Mouse (Mus musculus): ENCODE data around the gene Akap7.
A peak's percentile ranks its signal among the peaks of the same experiment; 100 is the strongest.

Akap7 gene

GRCm38 (mm10) chr10:25296657-25297369 lies 10.9 kb downstream of the Akap7 start:
- peak; percentile 77 for DNase-seq

DNA sequence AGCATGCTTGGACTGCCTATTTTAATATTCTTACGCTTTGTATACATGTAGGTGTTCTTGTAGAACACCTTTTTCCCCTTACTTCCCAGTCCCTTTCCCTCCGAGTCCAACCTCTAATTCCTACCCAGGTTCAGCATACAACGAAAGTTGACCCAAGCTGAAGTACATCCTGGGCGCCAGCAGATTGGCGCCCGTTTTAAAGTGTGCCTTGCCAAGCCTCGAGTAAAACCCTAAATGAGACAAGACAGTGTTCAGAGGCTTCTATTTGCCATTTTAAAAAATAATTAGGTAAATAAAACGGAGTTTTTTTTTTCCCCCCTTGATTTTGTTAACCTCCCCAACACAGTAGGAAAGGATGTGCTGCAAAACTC lies 11.4 kb downstream of the Akap7 start:
- DNase-seq: no peak

- peak; percentile 35 for DNase-seq
These were observed 11.8 kb downstream of the Akap7 start for GRCm38 (mm10) chr10:25295836-25296235.

DNA sequence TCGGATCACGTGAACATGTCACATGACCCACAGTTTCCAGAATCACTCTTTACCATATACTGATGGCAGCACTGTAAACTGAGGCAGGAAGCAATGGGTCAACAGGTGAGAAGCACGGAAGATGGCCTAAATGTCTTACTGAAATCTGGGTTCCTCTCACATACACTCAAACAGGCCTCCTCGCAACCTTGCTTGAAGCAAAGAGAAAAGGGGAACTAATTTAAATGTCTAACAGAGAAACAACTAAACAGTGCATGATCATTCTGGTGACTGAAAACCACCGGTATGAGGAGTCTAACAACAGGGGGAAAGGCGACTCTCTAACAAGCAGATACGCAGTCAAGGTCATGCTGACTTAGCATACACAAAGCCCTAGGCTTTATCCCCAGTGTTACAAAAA lies 12.7 kb downstream of the Akap7 start:
- DNase-seq: no peak

GRCm38 (mm10) chr10:25293796-25294195 lies 13.9 kb downstream of the Akap7 start:
- no peak for DNase-seq

GRCm38 (mm10) chr10:25291053-25291452 lies 16.6 kb downstream of the Akap7 start:
- no peak for DNase-seq

- DNase-seq: no peak
These were observed 22.4 kb downstream of the Akap7 start for GRCm38 (mm10) chr10:25285100-25285811.

- DNase-seq: no peak
These were observed 23.1 kb downstream of the Akap7 start for GRCm38 (mm10) chr10:25284427-25285099.

DNA sequence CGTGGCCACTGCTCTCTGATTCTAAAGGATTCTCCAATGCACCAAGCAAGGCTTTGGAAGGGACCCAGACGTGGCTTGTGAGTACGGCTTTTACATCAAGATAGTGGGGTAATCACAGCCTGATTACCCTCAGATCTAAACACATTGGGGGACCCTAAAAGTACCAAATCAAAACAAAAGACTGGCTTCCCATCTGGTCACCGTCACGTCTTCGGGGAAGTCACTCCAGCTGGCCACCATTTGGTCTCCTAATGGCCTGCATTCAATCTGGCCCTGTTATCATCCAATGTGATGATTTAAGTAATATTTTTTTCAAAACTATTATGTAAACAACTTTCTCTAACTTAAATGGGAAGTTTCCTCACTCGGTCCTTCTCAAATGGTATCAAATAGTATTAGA lies 24.3 kb downstream of the Akap7 start:
- no peak for DNase-seq

GRCm38 (mm10) chr10:25280141-25280540 lies 27.5 kb downstream of the Akap7 start:
- DNase-seq: peak; percentile 7

- DNase-seq: no peak
These were observed 28.3 kb downstream of the Akap7 start for GRCm38 (mm10) chr10:25279406-25279805.

DNA sequence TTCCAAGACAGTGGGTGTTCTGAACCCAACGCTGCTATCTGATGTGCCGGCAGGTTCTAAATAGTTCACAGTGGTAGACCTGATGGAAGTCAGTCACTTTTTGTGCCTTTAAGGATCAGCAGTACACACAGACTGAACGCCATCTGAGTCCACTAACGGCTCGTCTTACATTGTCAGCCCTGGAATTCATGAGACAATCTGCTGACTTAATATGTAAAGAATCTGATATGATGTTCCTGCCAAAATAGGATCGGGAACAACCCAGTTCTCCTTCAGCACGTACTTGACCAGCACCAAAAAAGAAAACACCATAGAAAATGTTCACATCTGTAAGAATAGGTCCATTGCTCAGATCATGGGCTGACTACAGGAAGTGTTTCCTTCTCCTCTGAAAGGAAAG lies 32.2 kb downstream of the Akap7 start:
- DNase-seq: no peak

GRCm38 (mm10) chr10:25274621-25275330 lies 32.9 kb downstream of the Akap7 start:
- no peak for DNase-seq

DNA sequence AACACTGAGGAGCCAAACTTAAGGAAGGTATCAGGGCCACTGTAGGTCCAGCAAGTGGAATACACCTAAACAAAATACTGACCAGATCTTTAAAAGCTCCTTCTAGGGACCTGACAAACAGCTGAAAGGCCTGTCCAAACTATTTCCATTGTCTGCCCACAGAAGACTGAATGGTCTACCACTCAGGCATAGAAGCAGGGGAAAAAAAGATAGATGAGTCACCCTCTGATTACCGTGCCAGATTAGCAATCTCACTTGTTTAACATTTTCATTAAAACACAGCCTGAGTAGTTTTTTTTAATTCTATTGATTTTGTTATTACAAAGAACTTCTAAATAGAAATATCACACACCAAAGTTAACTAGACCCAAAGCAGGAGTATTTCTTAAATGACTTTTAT lies 33.9 kb downstream of the Akap7 start:
- no peak for DNase-seq

- DNase-seq: no peak
These were observed 35.9 kb downstream of the Akap7 start for GRCm38 (mm10) chr10:25271756-25272155.

GRCm38 (mm10) chr10:25271207-25271606 lies 36.5 kb downstream of the Akap7 start:
- no peak for DNase-seq

GRCm38 (mm10) chr10:25268476-25269351 lies 39.0 kb downstream of the Akap7 start:
- peak; percentile 27 for DNase-seq

GRCm38 (mm10) chr10:25261176-25261575 lies 46.5 kb downstream of the Akap7 start:
- no peak for DNase-seq

DNA sequence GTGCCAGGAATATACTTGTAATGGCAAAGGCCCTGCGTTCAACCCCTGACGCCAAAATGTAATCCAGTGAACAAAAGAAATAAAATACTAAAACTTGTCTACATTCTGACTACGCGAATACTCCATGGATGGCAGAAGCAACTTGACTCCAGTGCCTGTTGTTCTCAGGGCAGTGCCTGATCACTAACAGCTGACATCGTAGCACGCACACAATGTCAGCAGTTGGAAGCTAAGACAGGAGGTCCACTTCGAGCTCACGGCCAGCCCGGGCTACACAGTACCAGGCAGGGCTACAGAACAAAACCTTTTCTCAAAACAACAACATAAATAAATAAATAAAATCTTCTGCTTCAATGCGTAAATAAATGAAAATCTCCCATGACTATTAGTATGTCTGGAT lies 46.9 kb downstream of the Akap7 start:
- DNase-seq: no peak

GRCm38 (mm10) chr10:25258171-25258570 lies 49.5 kb downstream of the Akap7 start:
- DNase-seq: no peak

DNA sequence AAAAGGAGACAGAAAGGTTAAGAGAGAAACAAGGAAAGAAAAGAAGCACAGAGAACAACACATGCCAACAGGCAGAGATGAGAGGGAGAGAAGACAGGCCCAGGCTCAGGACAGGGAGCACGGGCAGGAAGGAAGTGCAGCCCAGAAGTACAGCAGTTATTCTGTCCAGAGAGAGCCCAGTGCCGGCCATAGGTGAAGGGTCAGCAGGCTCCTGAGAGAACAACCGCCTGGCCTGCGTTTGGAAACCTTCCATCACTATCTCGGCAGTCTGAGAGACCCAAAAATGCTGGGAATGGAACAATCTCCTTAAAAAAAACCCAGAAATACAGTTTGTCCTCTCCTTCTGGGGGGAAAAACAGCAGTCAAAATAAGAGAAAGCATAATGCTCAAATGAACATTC lies 50.2 kb downstream of the Akap7 start:
- no peak for DNase-seq

GRCm38 (mm10) chr10:25253474-25253873 lies 54.2 kb downstream of the Akap7 start:
- no peak for DNase-seq
